Mouse (Mus musculus): ENCODE measurements around the gene Rnps1. TPM values are rescaled to one million over a fixed set of nuclear protein-coding genes. Genes with fewer than 3 reads are reported as not detected.

Gene Rnps1
- total and polyA plus RNA-seq, 3 experiments: 160 to 288 (median 255) TPM

DNA sequence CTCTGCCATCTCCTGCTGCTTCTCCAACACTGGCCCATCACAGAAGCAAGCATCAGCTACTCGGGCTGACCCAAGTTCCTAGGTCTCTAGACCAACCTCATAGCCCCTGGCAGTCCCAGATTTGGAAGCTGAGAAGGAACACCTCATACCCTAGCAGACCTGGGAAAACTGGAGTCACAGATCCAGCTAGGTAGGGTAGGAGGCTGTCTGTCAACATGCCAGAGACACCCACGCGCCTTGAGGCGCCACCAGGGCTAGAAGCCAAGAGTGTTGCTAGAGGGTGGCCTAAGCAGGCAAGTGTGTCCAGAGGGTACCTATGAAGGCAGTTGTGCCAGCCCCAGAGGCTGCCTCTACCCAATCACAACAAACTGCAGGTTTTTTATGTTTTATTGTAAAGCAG lies 29.0 kb downstream of the Rnps1 start:
- Histone ChIP-seq H3K9me3 (replicated peaks; ENCODE audit: low read length) (no peaks in the 10 kb centered on the region), H3K4me1 (ENCODE audit: control insufficient read depth in 1 of 2, insufficient read depth in 2 of 2) (peaks cover 0 to 19% of the 10 kb centered on the region in 2 experiments; a peak in 2 of 4 replicates), H3K36me3 (replicated peaks in 1 of 2; ENCODE audit: control insufficient read depth in 1 of 2, insufficient read depth in 1 of 2, low read length in 1 of 2) (peaks cover 89 to 100% of the 10 kb centered on the region in 2 experiments), H3K9ac (ENCODE audit: insufficient read depth, low read depth) (no peak overlapping the region), H3K4me2 (ENCODE audit: insufficient read depth, low read depth, poor library complexity, severe bottlenecking) (no peak overlapping the region), H3K79me2 (replicated peaks; ENCODE audit: control insufficient read depth, extremely low read depth, insufficient read depth, poor library complexity, severe bottlenecking) (no peaks in the 10 kb centered on the region), H3K4me3 (replicated peaks in 1 of 3; ENCODE audit: low read depth in 2 of 3, low read length in 2 of 3, poor library complexity in 1 of 3) (no peak overlapping the region), H3K27ac (ENCODE audit: insufficient read depth, low read depth) (no peak overlapping the region), H3K27me3 (replicated peaks) (no peaks in the 10 kb centered on the region)
- TF ChIP-seq ELF1 (IDR thresholded peaks at IDR 0.05; ENCODE audit: low read depth, low read length) (no peak), BHLHE40 (IDR thresholded peaks at IDR 0.05; ENCODE audit: low read depth, low read length) (no peak), KAT2A (IDR thresholded peaks at IDR 0.05; ENCODE audit: insufficient replicate concordance, low read length) (no peak), MAFK (IDR thresholded peaks at IDR 0.05; ENCODE audit: insufficient replicate concordance, low read length) (no peak), CHD2 (IDR thresholded peaks at IDR 0.05; ENCODE audit: low read length) (no peak), ZC3H11A (IDR thresholded peaks at IDR 0.05; ENCODE audit: low read depth, low read length) (no peak), USF1 (IDR thresholded peaks at IDR 0.05; ENCODE audit: low read depth, low read length) (no peak), MXI1 (IDR thresholded peaks at IDR 0.05; ENCODE audit: low read depth, low read length) (no peak), HCFC1 (IDR thresholded peaks at IDR 0.05; ENCODE audit: low read depth, low read length) (no peak), IRF4 (IDR thresholded peaks at IDR 0.05; ENCODE audit: low read depth, low read length) (no peak)
- DNase-seq (ENCODE audit: extremely low read depth): no peak
- dilution Hi-C loops (cut with MboI; ENCODE audit: extremely low pct_ligation_motif_present, extremely low pct_unique_long_range_greater_than_20kb, low sequenced_read_pairs) (no loop called here), in situ Hi-C loops (cut with MboI; ENCODE audit: low pct_ligation_motif_present, low pct_unique_long_range_greater_than_20kb, low sequenced_read_pairs) (no loop called here)

- no peak for DNase-seq (ENCODE audit: extremely low read depth)
- no peak overlapping the region for H3K4me2 ChIP-seq (ENCODE audit: insufficient read depth, low read depth, poor library complexity, severe bottlenecking)
- H3K27ac ChIP-seq (ENCODE audit: insufficient read depth, low read depth): no peak overlapping the region
Measured at GRCm38 (mm10) chr17:24446590-24446989, 32.2 kb downstream of the Rnps1 start.

DNA sequence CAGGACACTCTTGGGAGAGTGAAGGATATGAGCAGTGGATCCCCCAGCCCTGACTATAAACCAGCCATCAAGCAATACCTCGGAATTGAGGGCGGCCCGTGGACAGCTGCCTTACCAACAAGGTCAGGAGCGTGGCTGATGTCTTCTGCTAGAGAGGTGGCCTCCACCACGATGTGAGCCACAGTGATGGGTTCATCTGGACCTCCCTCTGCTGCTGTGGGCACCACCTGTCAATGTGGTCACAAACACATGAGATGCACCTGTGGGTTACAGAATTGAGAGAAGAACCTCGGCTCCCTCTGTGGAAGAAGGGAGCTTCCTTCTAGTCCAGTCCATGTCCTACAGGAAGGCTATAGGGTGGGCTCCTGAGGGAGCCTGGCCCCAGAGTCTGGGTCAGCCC lies 35.1 kb downstream of the Rnps1 start:
- no peak overlapping the region for H3K9ac ChIP-seq (ENCODE audit: insufficient read depth, low read depth)
- no peak overlapping the region for H3K27ac ChIP-seq (ENCODE audit: insufficient read depth, low read depth)
- TF ChIP-seq POLR2A (IDR thresholded peaks at IDR 0.05; ENCODE audit: low read depth, low read length) (no peak), CTCF (conservative IDR thresholded peaks at IDR 0.05 in 1 of 2, IDR thresholded peaks at IDR 0.05 in 1 of 2; ENCODE audit: low read depth in 2 of 2, low read length in 2 of 2) (no peak), ZMIZ1 (IDR thresholded peaks at IDR 0.05; ENCODE audit: low read depth, low read length) (no peak), EP300 (IDR thresholded peaks at IDR 0.05; ENCODE audit: low read length) (no peak), MAFK (IDR thresholded peaks at IDR 0.05; ENCODE audit: insufficient replicate concordance, low read length) (no peak), ZC3H11A (IDR thresholded peaks at IDR 0.05; ENCODE audit: low read depth, low read length) (no peak), SIN3A (IDR thresholded peaks at IDR 0.05; ENCODE audit: low read length) (no peak), HCFC1 (IDR thresholded peaks at IDR 0.05; ENCODE audit: low read depth, low read length) (no peak), BHLHE40 (IDR thresholded peaks at IDR 0.05; ENCODE audit: low read depth, low read length) (no peak), MXI1 (IDR thresholded peaks at IDR 0.05; ENCODE audit: low read depth, low read length) (no peak), JUND (conservative IDR thresholded peaks at IDR 0.05; ENCODE audit: low read depth, low read length) (no peak), CHD2 (IDR thresholded peaks at IDR 0.05; ENCODE audit: low read length) (no peak)
- H3K4me2 ChIP-seq (ENCODE audit: insufficient read depth, low read depth, poor library complexity, severe bottlenecking): no peak overlapping the region
- H3K4me3 ChIP-seq (replicated peaks in 1 of 3; ENCODE audit: low read depth in 2 of 3, low read length in 2 of 3, poor library complexity in 1 of 3): no peak overlapping the region
- dilution Hi-C loops (cut with MboI; ENCODE audit: extremely low pct_ligation_motif_present, extremely low pct_unique_long_range_greater_than_20kb, low sequenced_read_pairs) (no loop called here), in situ Hi-C loops (cut with MboI; ENCODE audit: low pct_ligation_motif_present, low pct_unique_long_range_greater_than_20kb, low sequenced_read_pairs) (no loop called here)
- peaks cover 3 to 40% of the 10 kb centered on the region in 2 experiments; a peak in 3 of 4 replicates for H3K4me1 ChIP-seq (ENCODE audit: control insufficient read depth in 1 of 2, insufficient read depth in 2 of 2)
- H3K27me3 ChIP-seq (replicated peaks): no peaks in the 10 kb centered on the region
- DNase-seq (ENCODE audit: extremely low read depth): no peak
- H3K79me2 ChIP-seq (replicated peaks; ENCODE audit: control insufficient read depth, extremely low read depth, insufficient read depth, poor library complexity, severe bottlenecking): peaks cover 15% of the 10 kb centered on the region
- no peaks in the 10 kb centered on the region for H3K9me3 ChIP-seq (replicated peaks; ENCODE audit: low read length)
- peaks cover 65 to 80% of the 10 kb centered on the region in 2 experiments for H3K36me3 ChIP-seq (replicated peaks in 1 of 2; ENCODE audit: control insufficient read depth in 1 of 2, insufficient read depth in 1 of 2, low read length in 1 of 2)

More at GRCm38 (mm10) chr17:24446590-24446989, 32.2 kb downstream of the Rnps1 start:
- dilution Hi-C loops (cut with MboI; ENCODE audit: extremely low pct_ligation_motif_present, extremely low pct_unique_long_range_greater_than_20kb, low sequenced_read_pairs): no loop called here
- H3K36me3 ChIP-seq (replicated peaks in 1 of 2; ENCODE audit: control insufficient read depth in 1 of 2, insufficient read depth in 1 of 2, low read length in 1 of 2): peaks cover 88 to 99% of the 10 kb centered on the region in 2 experiments
- TF ChIP-seq MYC (IDR thresholded peaks at IDR 0.05; ENCODE audit: low read depth, low read length) (no peak), USF2 (conservative IDR thresholded peaks at IDR 0.05; ENCODE audit: low read depth, low read length) (no peak), RCOR1 (conservative IDR thresholded peaks at IDR 0.05; ENCODE audit: low read depth, low read length) (no peak), MAZ (IDR thresholded peaks at IDR 0.05; ENCODE audit: low read depth, low read length) (no peak), MXI1 (IDR thresholded peaks at IDR 0.05; ENCODE audit: low read depth, low read length) (no peak), MEF2A (IDR thresholded peaks at IDR 0.05; ENCODE audit: borderline replicate concordance, low read depth, low read length) (no peak), RAD21 (IDR thresholded peaks at IDR 0.05; ENCODE audit: low read depth, low read length) (no peak), TCF12 (IDR thresholded peaks at IDR 0.05; ENCODE audit: low read depth, low read length) (no peak), USF1 (IDR thresholded peaks at IDR 0.05; ENCODE audit: low read depth, low read length) (no peak), ZMIZ1 (IDR thresholded peaks at IDR 0.05; ENCODE audit: low read depth, low read length) (no peak)
- H3K4me1 ChIP-seq (ENCODE audit: control insufficient read depth in 1 of 2, insufficient read depth in 2 of 2): peaks cover 3 to 27% of the 10 kb centered on the region in 2 experiments; a peak in 3 of 4 replicates
- no peaks in the 10 kb centered on the region for H3K9me3 ChIP-seq (replicated peaks; ENCODE audit: low read length)
- 0 out of 2 replicates have a peak, but pooled peaks cover 1% of the 10 kb centered on the region for H3K79me2 ChIP-seq (replicated peaks; ENCODE audit: control insufficient read depth, extremely low read depth, insufficient read depth, poor library complexity, severe bottlenecking)
- no peak overlapping the region for H3K9ac ChIP-seq (ENCODE audit: insufficient read depth, low read depth)
- H3K27me3 ChIP-seq (replicated peaks): no peaks in the 10 kb centered on the region
- no peak overlapping the region for H3K4me3 ChIP-seq (replicated peaks in 1 of 3; ENCODE audit: low read depth in 2 of 3, low read length in 2 of 3, poor library complexity in 1 of 3)
- in situ Hi-C loops (cut with MboI; ENCODE audit: low pct_ligation_motif_present, low pct_unique_long_range_greater_than_20kb, low sequenced_read_pairs): no loop called here
